Mouse (Mus musculus): Measurements from ENCODE around the gene Klhl36. TPM values are rescaled to one million over a fixed set of nuclear protein-coding genes. Genes with fewer than 3 reads are reported as not detected.

The Klhl36 gene
- polyA plus RNA-seq, 1 experiment from 2014 or later, result 10.2 TPM

GRCm38 (mm10) chr8:119832101-119832617 lies 29.9 kb upstream of the Klhl36 start:
- WGBS, result 71% methylated on average over 7 of the region's 7 CpGs
- Histone ChIP-seq H3K9me3 (ENCODE audit: control insufficient read depth, low read length) (no peaks in the 10 kb centered on the region), H3K36me3 (ENCODE audit: control insufficient read depth, insufficient read depth, low read length) (no peaks in the 10 kb centered on the region), H3K4me3 (ENCODE audit: low read depth, low read length) (no peak overlapping the region), H3K4me2 (no peak overlapping the region), H3K27me3 (ENCODE audit: control insufficient read depth, insufficient read depth, low read length) (no peaks in the 10 kb centered on the region), H3K9ac (ENCODE audit: low read length) (0 out of 2 replicates have a peak overlapping the region, but pooled peaks have one; percentile 3), H3K27ac (ENCODE audit: low read depth, low read length) (peak overlapping the region; percentile 47; the same call in 1 of the 2 replicates), H3K4me1 (ENCODE audit: control insufficient read depth, insufficient read depth, low read length) (peaks cover 68% of the 10 kb centered on the region)
- DNase-seq (ENCODE audit: low spot score, missing footprints) (peak; percentile 85), ATAC-seq (ENCODE audit: low FRiP score) (no peak)

- no peak overlapping the region; the same call in 1 of the 2 replicates for H3K4me2 ChIP-seq
- H3K27ac ChIP-seq (ENCODE audit: low read depth, low read length), result peak overlapping the region; percentile 47
- H3K4me3 ChIP-seq (ENCODE audit: low read depth, low read length), result no peak overlapping the region
- peak overlapping the region; percentile 35; the same call in 1 of the 2 replicates for H3K9ac ChIP-seq (ENCODE audit: low read length)
- peaks cover 67% of the 10 kb centered on the region for H3K4me1 ChIP-seq (ENCODE audit: control insufficient read depth, insufficient read depth, low read length)
- no peaks in the 10 kb centered on the region for H3K27me3 ChIP-seq (ENCODE audit: control insufficient read depth, insufficient read depth, low read length)
- H3K9me3 ChIP-seq (ENCODE audit: control insufficient read depth, low read length), result no peaks in the 10 kb centered on the region
- WGBS, result 3% methylated on average over 5 of the region's 5 CpGs
- H3K36me3 ChIP-seq (ENCODE audit: control insufficient read depth, insufficient read depth, low read length), result no peaks in the 10 kb centered on the region
- DNase-seq (ENCODE audit: low spot score, missing footprints) (no peak), ATAC-seq (ENCODE audit: low FRiP score) (peak; percentile 8; the same call in 1 of the 2 replicates)
These were observed 29.1 kb upstream of the Klhl36 start for GRCm38 (mm10) chr8:119832931-119833330.

DNA sequence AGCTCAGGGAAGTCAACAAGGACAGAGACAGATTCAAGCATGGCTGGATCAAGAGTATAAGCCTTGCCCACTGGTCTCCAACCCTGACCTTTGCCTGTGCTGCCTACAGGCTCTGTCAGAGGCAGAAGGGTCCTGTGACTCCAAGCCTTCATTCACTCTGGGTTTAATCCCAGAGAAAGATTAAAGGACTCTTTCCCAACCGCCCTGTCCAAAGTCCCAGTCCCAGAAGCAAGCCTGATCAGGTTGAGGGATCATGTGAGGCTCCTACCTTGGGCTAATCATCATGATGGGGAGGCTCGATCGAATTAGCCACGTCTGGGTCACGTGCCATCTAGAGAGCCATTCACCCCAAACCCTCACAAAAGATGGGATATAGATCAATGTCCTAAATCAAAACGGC lies 27.4 kb upstream of the Klhl36 start:
- Histone ChIP-seq H3K4me3 (ENCODE audit: low read depth, low read length) (no peak overlapping the region), H3K36me3 (ENCODE audit: control insufficient read depth, insufficient read depth, low read length) (no peaks in the 10 kb centered on the region), H3K27ac (ENCODE audit: low read depth, low read length) (no peak overlapping the region), H3K27me3 (ENCODE audit: control insufficient read depth, insufficient read depth, low read length) (no peaks in the 10 kb centered on the region), H3K4me2 (no peak overlapping the region), H3K9me3 (ENCODE audit: control insufficient read depth, low read length) (no peaks in the 10 kb centered on the region), H3K4me1 (ENCODE audit: control insufficient read depth, insufficient read depth, low read length) (peaks cover 65% of the 10 kb centered on the region), H3K9ac (ENCODE audit: low read length) (no peak overlapping the region)
- 78% methylated on average over 6 of the region's 6 CpGs for WGBS
- ATAC-seq (ENCODE audit: low FRiP score) (no peak), DNase-seq (ENCODE audit: low spot score, missing footprints) (no peak)

- H3K9ac ChIP-seq (ENCODE audit: low read length), result no peak overlapping the region
- no peaks in the 10 kb centered on the region for H3K36me3 ChIP-seq (ENCODE audit: control insufficient read depth, insufficient read depth, low read length)
- ATAC-seq (ENCODE audit: low FRiP score) (no peak), DNase-seq (ENCODE audit: low spot score, missing footprints) (no peak)
- no peaks in the 10 kb centered on the region for H3K27me3 ChIP-seq (ENCODE audit: control insufficient read depth, insufficient read depth, low read length)
- no peaks in the 10 kb centered on the region for H3K9me3 ChIP-seq (ENCODE audit: control insufficient read depth, low read length)
- 94% methylated on average over 5 of the region's 5 CpGs for WGBS
- peaks cover 62% of the 10 kb centered on the region for H3K4me1 ChIP-seq (ENCODE audit: control insufficient read depth, insufficient read depth, low read length)
- no peak overlapping the region for H3K4me2 ChIP-seq
- no peak overlapping the region for H3K4me3 ChIP-seq (ENCODE audit: low read depth, low read length)
- no peak overlapping the region for H3K27ac ChIP-seq (ENCODE audit: low read depth, low read length)
These were observed 26.8 kb upstream of the Klhl36 start for GRCm38 (mm10) chr8:119835270-119835669.

DNA sequence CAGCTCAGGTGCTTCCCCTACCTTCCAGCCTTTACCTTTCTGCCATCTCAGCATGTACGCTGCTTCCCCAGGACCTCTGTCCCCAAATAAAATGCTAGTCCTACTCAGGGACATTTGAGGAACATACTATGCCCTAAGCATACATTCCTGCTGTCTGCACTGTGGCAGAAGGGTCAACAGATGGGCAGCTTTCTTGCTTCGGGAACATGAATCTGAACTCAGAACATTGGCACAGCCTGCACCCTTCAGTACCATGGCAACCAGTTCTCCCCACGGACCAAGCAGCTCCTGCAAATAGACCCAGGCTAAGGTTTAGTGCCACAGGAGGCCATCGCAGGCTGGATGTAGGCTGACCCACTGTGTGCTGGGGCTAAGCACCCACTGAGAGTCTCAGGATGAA lies 25.2 kb upstream of the Klhl36 start:
- Histone ChIP-seq H3K4me1 (ENCODE audit: control insufficient read depth, insufficient read depth, low read length) (peaks cover 55% of the 10 kb centered on the region), H3K27me3 (ENCODE audit: control insufficient read depth, insufficient read depth, low read length) (no peaks in the 10 kb centered on the region), H3K36me3 (ENCODE audit: control insufficient read depth, insufficient read depth, low read length) (no peaks in the 10 kb centered on the region), H3K4me3 (ENCODE audit: low read depth, low read length) (no peak overlapping the region), H3K9ac (ENCODE audit: low read length) (no peak overlapping the region), H3K9me3 (ENCODE audit: control insufficient read depth, low read length) (no peaks in the 10 kb centered on the region), H3K4me2 (no peak overlapping the region), H3K27ac (ENCODE audit: low read depth, low read length) (no peak overlapping the region)
- ATAC-seq (ENCODE audit: low FRiP score) (no peak), DNase-seq (ENCODE audit: low spot score, missing footprints) (no peak)
- WGBS, result 75% methylated on average over 4 of the region's 4 CpGs

DNA sequence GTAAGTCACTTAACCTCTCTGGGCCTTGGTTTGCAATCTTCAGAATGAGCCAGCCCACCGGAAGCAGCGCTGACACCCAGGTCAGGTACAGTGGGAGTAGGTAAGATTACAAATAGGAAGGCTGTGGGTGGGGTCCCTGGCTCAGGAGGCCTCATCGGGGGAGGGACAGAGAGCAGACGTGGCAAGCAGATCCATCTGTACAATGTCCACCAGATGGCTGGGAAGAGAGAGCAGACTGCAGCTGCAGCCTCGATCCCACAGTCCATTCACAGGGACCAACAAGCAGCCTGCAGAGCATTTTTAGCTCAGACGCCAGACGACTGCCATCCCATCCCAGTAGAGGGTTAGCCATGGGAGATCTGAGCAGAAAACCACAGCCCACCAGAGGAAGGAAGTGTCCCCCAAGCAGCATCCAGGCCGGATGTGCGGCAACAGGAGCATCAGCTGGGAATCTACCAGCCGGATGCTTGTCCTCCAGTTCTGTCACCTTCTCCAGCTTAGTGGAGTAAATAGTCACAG lies 24.5 kb upstream of the Klhl36 start:
- Histone ChIP-seq H3K9ac (ENCODE audit: low read length) (peak overlapping the region; percentile 38; the same call in 1 of the 2 replicates), H3K4me1 (ENCODE audit: control insufficient read depth, insufficient read depth, low read length) (peaks cover 47% of the 10 kb centered on the region), H3K36me3 (ENCODE audit: control insufficient read depth, insufficient read depth, low read length) (no peaks in the 10 kb centered on the region), H3K9me3 (ENCODE audit: control insufficient read depth, low read length) (no peaks in the 10 kb centered on the region), H3K4me3 (ENCODE audit: low read depth, low read length) (peak overlapping the region; percentile 68; the same call in 1 of the 2 replicates), H3K27me3 (ENCODE audit: control insufficient read depth, insufficient read depth, low read length) (no peaks in the 10 kb centered on the region), H3K4me2 (peak overlapping the region; percentile 84), H3K27ac (ENCODE audit: low read depth, low read length) (peak overlapping the region; percentile 35; the same call in 1 of the 2 replicates)
- DNase-seq (ENCODE audit: low spot score, missing footprints) (peak; percentile 87), ATAC-seq (ENCODE audit: low FRiP score) (no peak)
- 55% methylated on average over 10 of the region's 10 CpGs for WGBS

- Histone ChIP-seq H3K27me3 (ENCODE audit: control insufficient read depth, insufficient read depth, low read length) (no peaks in the 10 kb centered on the region), H3K4me3 (ENCODE audit: low read depth, low read length) (peak overlapping the region; percentile 68), H3K4me1 (ENCODE audit: control insufficient read depth, insufficient read depth, low read length) (peaks cover 40% of the 10 kb centered on the region), H3K9me3 (ENCODE audit: control insufficient read depth, low read length) (no peaks in the 10 kb centered on the region), H3K4me2 (peak overlapping the region; percentile 84), H3K36me3 (ENCODE audit: control insufficient read depth, insufficient read depth, low read length) (no peaks in the 10 kb centered on the region), H3K9ac (ENCODE audit: low read length) (peak overlapping the region; percentile 70), H3K27ac (ENCODE audit: low read depth, low read length) (peak overlapping the region; percentile 44)
- ATAC-seq (ENCODE audit: low FRiP score) (no peak), DNase-seq (ENCODE audit: low spot score, missing footprints) (peak; percentile 82)
- WGBS, result 69% methylated on average over 19 of the region's 19 CpGs
These were observed 23.7 kb upstream of the Klhl36 start for GRCm38 (mm10) chr8:119838100-119838982.

- DNase-seq (ENCODE audit: low spot score, missing footprints) (no peak), ATAC-seq (ENCODE audit: low FRiP score) (no peak)
- peak overlapping the region; percentile 44 for H3K27ac ChIP-seq (ENCODE audit: low read depth, low read length)
- no peaks in the 10 kb centered on the region for H3K9me3 ChIP-seq (ENCODE audit: control insufficient read depth, low read length)
- peaks cover 36% of the 10 kb centered on the region for H3K4me1 ChIP-seq (ENCODE audit: control insufficient read depth, insufficient read depth, low read length)
- H3K36me3 ChIP-seq (ENCODE audit: control insufficient read depth, insufficient read depth, low read length), result no peaks in the 10 kb centered on the region
- peak overlapping the region; percentile 70 for H3K9ac ChIP-seq (ENCODE audit: low read length)
- H3K4me2 ChIP-seq, result peak overlapping the region; percentile 84
- 51% methylated on average over 4 of the region's 4 CpGs for WGBS
- no peaks in the 10 kb centered on the region for H3K27me3 ChIP-seq (ENCODE audit: control insufficient read depth, insufficient read depth, low read length)
- H3K4me3 ChIP-seq (ENCODE audit: low read depth, low read length), result peak overlapping the region; percentile 68
These were observed 23.1 kb upstream of the Klhl36 start for GRCm38 (mm10) chr8:119838983-119839340.

Data from midbrain, embryonic 11.5 days (tissue).